Mouse (Mus musculus) erythroblast, embryonic 14.5 days (primary cell): ENCODE results near the gene 1700086D15Rik.

Experiments
- GATA1 ChIP-seq: IDR thresholded peaks from 2 replicates; pipeline ENCODE4 v1.6.1; 2012; ENCODE audit warnings: low read length, inconsistent platforms, mixed read lengths
- TAL1 ChIP-seq: IDR thresholded peaks from 3 replicates; pipeline ENCODE4 v1.6.1; 2012; ENCODE audit warnings: low read length, inconsistent platforms, mixed read lengths

GRCm38 (mm10) chr11:65107734-65108171 is 51.9 kb downstream of the 1700086D15Rik start:
- no peak for TF ChIP-seq GATA1
- no peak for TF ChIP-seq TAL1
